Mouse (Mus musculus) c-Kit-positive CD71-positive TER-119-negative erythroid progenitor cells, embryonic 14.5 days (primary cell): ENCODE results near the gene Lck.

ENCODE experiments used
- DNase-seq: peaks from one replicate; pipeline ENCODE4 v3.0.0-alpha.2; 2013; ENCODE audit warnings: low read depth

The Lck gene

DNA sequence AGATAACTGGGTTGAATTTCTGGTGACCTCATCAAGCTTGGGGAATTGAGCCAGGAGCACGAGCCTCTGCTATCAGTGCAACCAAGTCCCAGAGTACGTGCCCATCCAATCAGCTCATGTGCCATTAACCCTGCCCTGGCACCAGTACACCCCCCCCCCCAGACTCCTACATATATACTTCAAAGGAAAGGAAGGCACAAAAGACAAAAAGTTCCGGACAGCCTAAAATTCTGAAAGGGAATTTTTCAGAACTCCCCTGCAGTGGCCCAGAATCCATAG is 65.3 kb downstream of the Lck start:
- no peak for DNase-seq

- no peak for DNase-seq
These were observed 65.8 kb downstream of the Lck start for GRCm38 (mm10) chr4:129507434-129508236.

DNA sequence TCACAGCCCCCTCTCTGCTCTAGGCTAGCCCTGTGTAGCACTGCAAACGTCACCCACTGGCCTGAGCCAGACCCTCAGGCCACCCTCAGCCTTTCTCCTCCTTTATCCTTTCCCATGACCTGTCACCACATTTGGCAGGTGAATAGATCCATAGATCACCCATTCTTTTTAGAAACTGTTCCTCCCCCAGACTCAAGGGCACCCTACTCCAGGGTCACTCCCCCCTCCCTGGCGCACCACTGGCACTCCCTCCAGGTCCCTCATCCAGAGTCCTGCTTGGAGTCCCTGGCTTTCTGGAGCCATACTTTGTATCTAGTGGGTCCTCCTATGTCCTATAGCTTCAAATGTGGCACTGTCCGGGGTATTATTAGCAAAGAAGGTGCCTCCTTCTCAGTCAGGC is 67.9 kb downstream of the Lck start:
- no peak for DNase-seq

DNA sequence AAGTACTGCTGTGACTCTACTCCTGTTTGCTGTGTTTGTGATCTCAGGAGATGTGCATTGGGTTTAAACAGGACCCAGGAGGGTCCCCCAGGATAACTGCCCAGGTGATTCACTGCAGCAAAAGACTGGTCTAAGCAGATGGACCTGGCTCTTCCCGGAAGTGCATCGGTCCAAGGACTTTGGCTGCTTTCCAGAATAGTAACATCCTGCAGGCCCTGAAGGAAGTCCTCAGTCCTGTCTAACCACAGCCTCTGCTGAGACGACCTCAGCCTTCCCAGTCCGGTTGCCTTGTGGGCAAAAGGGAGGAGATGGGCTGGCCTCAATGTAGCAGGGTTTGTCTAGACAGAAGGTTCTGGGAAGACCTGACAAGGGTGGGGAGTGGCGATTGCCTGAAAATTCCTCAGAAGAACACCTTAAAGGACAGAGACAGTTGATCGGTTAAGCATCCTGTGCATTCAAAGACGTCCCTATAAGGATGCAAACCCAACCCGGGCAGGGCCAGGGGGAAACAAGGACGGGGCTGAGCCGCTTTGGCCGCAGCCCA is 70.5 kb downstream of the Lck start:
- no peak for DNase-seq

GRCm38 (mm10) chr4:129502327-129502888 is 71.0 kb downstream of the Lck start:
- no peak for DNase-seq

DNA sequence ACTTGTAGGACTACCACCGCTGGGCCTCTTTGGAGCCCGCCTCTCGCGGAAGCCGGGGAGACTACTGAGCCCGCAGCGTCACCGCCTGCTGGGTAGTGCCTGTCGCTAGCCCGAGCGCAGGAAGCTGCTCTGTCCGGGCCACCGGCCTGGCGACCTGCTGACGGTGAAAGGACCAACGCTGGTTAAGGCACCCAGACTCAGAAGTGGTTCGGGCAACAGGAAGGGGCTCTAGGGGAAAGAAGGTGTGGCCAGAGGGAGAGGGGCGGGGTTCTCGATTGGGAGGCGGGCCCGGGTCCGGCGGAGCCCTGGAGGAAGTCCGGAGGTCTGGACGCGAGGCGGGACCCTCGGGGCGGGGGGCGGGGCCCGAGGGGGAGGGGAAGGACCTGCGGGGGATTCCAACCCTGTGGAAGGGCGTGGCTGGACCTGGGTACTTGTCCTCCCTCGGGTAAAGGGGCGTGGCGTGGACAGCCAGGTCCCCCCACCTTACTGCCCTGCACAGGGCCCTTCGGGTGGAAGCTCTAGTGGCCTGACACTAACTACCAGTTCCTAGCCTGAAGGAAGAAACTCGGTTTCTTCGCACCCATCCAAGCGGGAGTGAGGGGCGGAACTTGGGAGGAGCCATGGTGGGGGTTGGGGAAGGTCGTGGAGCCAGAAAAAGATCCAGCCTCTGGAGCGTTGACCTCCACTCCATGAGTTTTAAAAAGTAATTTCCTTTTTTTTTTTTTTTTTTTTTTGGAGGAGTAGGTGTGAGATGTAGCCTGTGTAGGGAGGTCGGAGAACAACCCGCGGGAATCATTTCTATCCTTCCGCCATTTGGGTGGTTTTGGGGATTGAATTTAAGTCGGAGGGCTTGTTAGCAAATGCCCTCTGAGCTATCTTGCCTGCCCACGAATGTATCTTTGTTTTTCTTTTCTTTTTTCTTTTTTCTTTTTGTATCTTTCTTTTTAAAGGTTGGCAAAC is 72.6 kb downstream of the Lck start:
- peak; percentile 48 for DNase-seq

DNA sequence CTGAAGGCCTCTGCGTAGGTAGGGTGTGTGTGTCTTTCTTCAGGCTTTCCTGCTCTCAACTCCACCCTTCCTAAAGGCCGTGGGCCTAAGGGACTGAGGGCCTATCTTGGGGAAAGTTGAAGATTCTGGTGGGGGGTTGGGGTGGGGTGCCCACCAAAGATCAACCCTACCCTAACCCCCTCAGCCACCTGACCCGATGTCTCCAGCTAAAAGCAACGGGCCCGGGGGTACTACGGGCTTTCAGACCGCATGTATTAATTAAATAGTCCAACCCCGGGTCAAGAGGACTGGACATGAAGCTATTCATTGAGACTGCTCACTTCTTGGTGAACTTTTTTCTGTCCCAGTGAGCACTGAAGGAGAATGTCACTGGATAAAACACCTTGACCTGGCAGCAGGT is 73.4 kb downstream of the Lck start:
- no peak for DNase-seq

DNA sequence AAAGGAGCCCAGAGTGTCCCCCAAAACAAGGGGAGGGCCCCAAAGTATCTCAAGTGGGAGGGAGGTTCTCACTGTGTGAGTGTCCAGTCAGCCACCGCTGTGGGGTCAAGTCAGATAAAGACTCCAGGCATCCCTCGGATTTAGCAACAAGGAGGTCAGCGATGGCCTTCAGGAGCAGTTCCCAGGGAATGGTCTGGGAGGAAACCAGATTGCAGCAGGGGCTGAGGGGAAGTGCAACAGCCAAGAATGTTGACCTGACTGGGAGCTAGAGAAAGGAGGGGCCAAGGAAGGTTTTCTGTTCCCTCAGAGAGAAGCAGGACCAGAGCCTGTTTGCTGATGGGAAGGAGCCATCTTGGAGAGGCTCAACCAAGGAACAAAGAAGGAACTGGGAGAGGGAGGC is 74.5 kb downstream of the Lck start:
- no peak for DNase-seq
